Mouse (Mus musculus) lung, postnatal 4 days (tissue): ENCODE measurements around the gene Cfap97.
"Not testable (repeated sequence)": the region's sequence is repeated elsewhere in the genome, so short reads cannot be mapped to it uniquely, and the experiment has no call there.

Source experiments
- DNase-seq, 2 experiments: peaks; one replicate each; pipeline ENCODE4 v3.0.0; 2021

Cfap97 gene

GRCm38 (mm10) chr8:46162953-46163869 lies 11.6 kb downstream of the Cfap97 start:
- peak; percentile 97 to 98 for DNase-seq

GRCm38 (mm10) chr8:46163870-46164190 lies 12.3 kb downstream of the Cfap97 start:
- no peak for DNase-seq

GRCm38 (mm10) chr8:46173651-46174050 lies 22.1 kb downstream of the Cfap97 start:
- no peak for DNase-seq

DNA sequence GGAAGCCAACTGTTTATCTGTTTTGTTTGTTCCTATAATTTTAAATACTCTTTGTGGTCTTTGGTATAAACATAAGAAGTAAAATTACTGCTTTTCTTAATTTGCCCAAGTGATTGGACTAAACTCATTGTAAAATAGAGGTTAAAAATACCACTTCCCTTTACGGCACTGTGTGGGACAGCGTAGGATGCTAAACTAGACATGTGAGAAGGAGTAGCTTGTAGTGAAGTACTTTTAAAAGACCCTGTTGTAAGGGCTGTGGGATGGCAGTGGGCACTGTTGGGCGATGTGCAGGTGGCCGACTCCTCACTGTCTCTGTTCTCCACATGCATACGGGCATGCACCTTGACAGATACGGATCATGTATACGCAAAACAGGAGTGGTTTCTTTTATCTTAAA lies 28.6 kb downstream of the Cfap97 start:
- DNase-seq, result no peak

GRCm38 (mm10) chr8:46185361-46185760 lies 33.8 kb downstream of the Cfap97 start:
- peak in 1 of 2 experiments; percentile 60 for DNase-seq

GRCm38 (mm10) chr8:46193100-46193499 lies 41.5 kb downstream of the Cfap97 start:
- no peak for DNase-seq

- no peak for DNase-seq
Measured at GRCm38 (mm10) chr8:46196877-46197276, 45.3 kb downstream of the Cfap97 start.

DNA sequence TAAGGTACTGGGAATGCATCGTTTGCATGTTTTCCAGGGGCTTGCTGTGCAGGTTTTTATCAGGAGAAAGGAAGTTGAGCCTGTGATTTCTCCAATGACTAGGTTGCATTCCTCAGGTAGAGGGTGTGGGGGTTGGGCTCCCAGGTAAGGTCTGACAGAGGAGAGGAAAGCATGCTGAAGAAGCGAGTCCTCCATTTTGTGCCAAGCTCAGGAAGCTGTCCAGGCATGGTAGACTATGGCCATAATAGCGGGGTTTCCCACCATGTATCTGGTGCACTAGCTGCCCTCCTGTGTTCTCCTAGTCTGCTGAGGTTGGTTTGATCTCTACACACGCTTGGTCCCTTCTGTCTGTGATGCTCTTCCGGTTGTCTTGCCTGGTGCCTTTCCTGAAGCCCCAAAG lies 46.1 kb downstream of the Cfap97 start:
- no peak for DNase-seq

- DNase-seq, result no peak
Measured at GRCm38 (mm10) chr8:46202350-46202749, 50.8 kb downstream of the Cfap97 start.

GRCm38 (mm10) chr8:46204301-46204700 lies 52.7 kb downstream of the Cfap97 start:
- no peak for DNase-seq

DNA sequence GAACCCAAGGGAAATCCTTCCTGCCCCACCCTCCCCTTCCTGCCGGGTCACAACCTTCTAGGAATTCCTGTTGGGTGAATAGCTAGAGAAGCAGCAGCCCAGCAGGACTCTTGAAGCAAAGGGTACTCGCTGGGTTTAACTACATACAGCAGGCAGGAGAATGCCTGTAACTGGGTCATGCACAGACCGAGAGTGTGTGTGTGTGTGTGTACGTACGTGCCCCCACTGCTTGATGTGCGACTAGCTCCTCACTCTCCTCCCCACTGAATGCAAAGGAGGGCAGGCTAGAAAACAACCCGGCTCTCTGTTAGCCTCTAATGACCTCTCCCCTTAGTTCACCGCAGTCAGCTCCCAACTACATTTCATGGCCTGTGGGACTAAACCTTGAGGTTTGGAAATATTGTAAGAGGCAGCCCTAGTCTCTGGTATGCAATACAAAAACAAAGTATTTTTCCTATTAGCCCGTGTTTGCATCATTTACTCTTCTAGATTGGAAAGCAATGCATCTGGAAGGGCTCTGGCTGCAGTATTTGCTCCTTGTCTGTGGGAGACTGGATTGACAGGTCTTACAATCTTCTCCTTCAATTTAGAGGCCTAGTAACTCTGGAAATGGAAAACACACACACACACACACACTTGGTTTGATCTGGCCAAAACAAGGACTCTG lies 53.5 kb downstream of the Cfap97 start:
- no peak for DNase-seq

GRCm38 (mm10) chr8:46206107-46206506 lies 54.5 kb downstream of the Cfap97 start:
- DNase-seq, result no peak

DNA sequence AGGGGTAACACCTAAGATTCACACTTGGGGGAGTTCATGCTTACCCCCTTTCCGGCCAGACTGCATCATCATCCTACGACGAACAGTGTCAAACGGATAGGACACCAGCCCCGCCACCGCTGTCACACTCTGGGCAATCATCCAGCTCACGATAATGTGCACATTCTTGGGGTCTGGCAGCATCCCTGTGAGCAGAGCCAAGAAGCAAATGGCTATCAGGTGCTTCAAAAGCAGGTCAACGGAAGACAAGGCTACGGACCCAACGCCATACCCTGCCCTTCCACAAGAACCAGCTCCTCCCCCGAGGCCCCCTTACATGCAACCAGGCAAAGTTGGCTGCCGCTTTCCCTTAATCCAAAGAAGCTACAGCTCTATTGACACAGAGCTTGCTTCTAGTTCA lies 56.8 kb downstream of the Cfap97 start:
- peak; percentile 38 to 54 for DNase-seq

- DNase-seq, result no peak
Measured at GRCm38 (mm10) chr8:46209057-46209456, 57.5 kb downstream of the Cfap97 start.

DNA sequence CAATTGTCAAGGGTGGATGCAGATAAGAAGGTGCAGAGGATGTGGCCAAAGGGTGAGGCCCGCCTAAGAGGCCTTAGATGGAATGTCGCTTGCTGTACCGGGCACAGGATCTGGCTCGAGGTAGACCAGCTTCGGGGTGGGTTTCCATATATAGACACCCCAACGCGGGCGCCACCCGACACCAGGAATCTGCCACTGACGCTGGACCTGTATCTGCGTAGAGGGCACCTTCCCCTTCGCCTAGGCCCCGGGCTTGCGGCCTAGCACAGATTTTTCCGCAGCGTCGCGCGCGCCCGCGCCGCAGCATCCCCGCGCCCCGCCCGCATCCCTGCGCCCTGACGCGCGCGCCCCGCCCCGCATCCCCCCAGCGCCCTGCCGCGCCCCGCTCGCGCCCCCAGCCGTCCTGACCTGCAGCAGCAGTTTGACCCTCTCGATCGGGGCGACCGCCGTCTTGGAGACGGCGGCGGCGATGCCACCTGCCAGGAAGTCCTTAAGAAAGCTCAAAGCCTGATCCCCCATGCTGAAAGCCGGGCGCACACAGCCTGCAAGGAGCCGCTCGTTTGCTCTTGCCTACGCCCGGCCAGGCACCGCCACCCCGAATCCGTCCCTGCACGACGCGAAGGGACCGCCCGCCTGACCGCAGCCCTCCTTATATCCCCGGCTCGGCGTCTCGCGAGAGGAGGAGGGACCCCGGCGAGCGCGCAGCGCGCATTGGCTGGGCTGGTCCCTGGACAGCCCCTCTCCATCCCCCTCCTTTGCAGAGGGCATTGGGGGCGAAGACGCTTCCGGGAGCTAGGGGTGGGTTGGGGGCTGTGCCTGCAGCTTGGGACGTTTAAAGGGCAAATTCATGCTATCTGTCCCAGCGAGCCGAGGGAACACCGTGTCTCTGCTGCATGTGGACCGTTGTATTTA lies 59.1 kb downstream of the Cfap97 start, which contains the start of gene Slc25a4:
Gene Slc25a4, minus strand, starts transcription at position 881 of the 912 bp plus-strand sequence.
- peak; percentile 98 for DNase-seq

DNA sequence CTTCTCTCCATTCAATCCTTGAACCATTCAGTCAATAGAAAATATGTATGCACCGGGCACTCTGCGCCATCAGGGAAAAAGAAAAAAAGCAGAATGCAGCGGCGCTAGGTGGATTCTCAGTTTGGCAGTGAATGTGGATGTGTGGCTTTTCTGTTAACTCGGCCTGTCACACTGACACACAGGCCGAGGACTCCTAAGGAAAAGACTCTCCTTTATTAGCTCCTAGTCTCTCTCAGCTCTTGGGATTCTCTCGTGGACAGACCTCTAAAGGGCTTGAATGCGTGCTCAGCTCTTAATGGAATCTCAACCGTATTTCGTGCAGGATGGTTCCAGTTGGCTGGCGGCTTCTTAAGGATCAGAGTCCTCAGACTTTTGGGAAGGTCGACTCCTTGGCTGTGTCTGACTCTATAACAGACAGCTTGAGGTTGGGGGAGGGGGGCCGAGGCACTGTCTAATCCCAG lies 60.1 kb downstream of the Cfap97 start:
- DNase-seq, result peak in 1 of 2 experiments; percentile 15

DNA sequence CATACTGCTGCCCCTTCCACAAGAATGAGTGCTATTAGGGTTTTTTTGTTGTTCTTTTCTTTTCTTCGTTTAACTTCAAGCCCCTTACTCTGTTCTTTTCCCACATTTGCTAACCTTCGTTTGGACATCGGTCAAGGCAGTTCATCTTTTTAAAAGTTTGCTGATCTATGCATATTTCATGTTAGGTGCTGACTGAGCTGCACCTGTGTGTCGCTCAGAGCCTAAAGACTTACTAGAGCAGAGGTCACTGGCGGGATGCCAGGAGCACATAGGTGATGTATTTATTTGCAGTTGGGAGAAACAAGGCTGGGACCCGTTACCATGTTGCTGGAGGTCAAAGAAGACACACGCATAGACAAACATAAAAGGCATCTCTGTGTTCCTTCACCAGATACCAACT lies 60.6 kb downstream of the Cfap97 start:
- DNase-seq, result no peak

DNA sequence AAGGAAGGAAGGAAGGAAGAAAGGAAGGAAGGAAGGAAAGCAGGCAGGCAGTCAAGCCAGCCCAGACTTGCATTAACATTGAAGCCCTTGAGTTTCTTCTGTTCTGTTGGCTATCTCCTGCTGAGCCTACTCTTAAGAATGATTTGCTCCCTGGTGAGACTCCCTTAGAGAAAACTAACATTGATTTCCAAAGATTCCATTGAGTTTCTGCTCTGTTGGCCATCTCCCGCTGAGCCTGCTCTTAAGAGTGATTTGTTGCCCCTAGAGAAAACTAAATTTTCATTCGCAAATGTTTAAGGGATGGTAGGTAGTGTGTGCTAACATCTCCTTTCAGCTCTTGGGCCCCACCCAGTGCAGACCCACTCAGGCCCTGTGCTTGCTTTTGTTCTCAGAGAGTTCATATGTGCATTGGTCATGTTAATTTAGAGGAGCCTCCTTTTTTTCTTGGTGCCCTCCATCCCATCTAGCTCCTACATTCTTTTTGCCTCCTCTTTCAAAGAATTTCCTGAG lies 62.5 kb downstream of the Cfap97 start:
- DNase-seq, result no peak

DNA sequence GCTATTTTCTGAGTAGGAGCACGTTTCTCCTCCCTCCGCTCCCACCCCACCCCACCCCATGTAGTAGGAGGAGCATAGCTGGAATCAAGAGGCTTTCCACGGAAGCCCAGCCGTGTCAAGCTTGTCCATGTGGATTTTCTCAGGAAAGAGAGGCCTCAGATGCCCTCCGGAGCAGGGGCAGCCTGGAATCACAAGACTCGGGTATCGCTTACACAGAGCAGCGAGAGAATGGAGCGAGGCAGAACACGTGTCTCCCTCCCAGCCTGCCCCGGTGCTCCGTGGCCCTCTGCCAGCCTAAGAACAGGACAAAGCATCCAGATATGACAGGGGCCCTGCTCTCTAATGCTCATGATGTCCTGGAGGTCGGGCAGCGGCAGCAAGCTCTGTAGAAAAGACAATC lies 65.3 kb downstream of the Cfap97 start:
- peak; percentile 25 to 49 for DNase-seq

DNA sequence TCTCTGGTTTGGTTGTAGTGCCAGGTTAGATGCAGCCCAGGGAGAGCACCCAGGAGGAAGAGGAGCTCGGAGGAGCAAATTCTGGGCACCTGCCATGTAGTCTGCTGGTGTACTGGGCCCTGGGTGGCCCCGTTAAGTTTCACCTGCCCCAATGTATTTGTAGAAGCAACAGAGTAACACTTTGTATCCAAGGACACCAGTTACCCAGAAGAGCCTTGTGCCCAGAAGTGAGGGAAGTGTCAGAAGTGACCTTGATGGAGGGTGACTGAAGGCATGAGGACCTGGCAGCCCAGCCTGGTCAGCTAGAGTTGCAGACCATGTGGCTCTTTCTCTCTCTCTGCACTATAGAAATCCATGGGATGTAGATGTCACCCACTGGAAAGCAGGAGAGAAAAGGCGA lies 69.0 kb downstream of the Cfap97 start:
- DNase-seq, result no peak

GRCm38 (mm10) chr8:46225501-46225900 lies 73.9 kb downstream of the Cfap97 start:
- DNase-seq, result no peak

DNA sequence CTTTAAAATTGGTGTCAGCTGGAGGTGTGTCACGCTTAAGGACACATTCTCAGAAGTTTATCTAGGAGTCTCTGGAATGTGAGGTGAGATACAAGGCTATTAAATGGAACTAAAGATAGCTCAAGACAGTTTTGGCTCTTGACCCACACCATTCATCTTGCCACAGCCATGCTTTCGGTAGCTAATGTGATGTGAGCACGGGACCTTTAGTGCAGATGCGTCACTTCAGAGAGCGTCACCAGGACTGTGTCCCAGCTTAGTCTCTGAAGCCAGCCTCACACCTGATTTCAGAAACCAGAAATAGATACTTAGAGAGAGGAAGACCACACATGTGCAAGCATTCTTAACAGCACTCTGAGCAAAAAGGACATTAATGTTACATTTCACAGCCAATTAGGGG lies 75.1 kb downstream of the Cfap97 start:
- no peak for DNase-seq

DNA sequence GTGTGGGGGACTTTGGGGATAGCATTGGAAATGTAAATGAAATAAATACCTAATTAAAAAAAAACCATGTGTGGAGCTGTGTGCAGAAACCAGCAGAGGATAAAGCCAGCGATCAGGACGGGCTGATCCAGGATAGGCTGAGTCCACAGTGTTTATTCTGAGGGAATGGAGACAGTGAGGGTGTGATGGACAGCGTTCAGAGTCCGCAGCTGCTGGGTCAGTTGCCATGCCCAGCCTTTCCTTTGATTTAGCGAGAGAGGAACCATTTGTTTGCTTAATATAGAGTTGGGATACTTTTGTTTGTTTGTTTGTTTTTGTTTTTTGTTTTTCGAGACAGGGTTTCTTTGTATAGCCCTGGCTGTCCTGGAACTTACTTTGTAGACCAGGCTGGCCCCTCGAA lies 80.4 kb downstream of the Cfap97 start:
- not testable (repeated sequence) for DNase-seq
